Mouse (Mus musculus) bone marrow, adult 2 months (tissue): ENCODE measurements around the gene Dctpp1.

Experiments
- CTCF ChIP-seq: fragments of 200-500 bp; IDR thresholded peaks from 2 replicates; pipeline ENCODE4 v1.5.1; 2011; ENCODE audit warnings: low read length, control low read depth; ENCODE audit not compliant: control insufficient read depth, insufficient read depth
- POLR2A ChIP-seq: fragments of 200-500 bp; IDR thresholded peaks from 2 replicates; pipeline ENCODE4 v1.6.1; 2011; ENCODE audit warnings: low read depth, mild to moderate bottlenecking, control low read depth, low read length, borderline replicate concordance; ENCODE audit not compliant: control insufficient read depth

DNA sequence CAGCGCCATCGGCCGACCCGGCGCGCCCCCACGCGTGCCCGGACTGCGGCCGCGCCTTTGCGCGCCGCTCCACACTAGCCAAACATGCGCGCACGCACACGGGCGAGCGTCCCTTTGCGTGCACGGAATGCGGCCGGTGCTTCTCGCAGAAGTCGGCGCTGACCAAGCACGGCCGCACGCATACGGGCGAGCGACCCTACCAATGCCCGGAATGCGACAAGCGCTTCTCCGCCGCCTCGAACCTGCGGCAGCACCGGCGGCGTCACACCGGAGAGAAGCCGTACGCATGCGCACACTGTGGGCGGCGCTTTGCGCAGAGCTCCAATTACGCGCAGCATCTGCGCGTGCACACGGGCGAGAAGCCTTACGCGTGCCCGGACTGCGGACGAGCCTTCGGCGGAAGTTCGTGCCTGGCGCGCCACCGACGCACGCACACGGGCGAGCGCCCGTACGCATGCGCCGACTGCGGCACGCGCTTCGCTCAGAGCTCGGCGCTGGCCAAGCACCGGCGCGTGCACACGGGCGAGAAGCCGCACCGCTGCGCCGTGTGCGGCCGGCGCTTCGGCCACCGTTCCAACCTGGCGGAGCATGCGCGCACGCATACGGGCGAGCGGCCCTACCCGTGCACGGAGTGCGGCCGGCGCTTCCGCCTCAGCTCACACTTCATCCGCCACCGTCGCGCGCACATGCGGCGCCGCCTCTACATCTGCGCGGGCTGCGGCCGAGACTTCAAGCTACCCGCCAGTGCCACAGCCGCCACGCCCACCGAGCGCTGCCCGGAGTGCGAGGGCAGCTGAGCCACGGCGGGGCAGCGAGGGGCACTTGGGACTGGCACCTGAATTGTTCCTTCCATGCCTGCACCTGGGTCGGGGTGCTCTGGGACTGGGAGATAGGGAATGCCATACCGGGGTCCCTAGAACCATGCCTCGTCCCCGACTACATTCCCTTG lies 6.4 kb downstream of the Dctpp1 start:
- TF ChIP-seq CTCF (no peak), POLR2A (peak; percentile 50; the same call in 1 of the 2 replicates)
